Mouse (Mus musculus) spleen, adult 12 weeks (tissue): ENCODE results near the gene Plch1.

Experiments used
- DNase-seq: peaks from one replicate; pipeline ENCODE4 v3.0.0; 2022; ENCODE audit warnings: low spot score

Gene Plch1

GRCm38 (mm10) chr3:63899309-63899695, at the start of gene Plch1:
Gene Plch1 (minus strand): TSS chr3:63899472.
- no peak for DNase-seq

GRCm38 (mm10) chr3:63941204-63941850, 42.1 kb upstream of the Plch1 start:
- no peak for DNase-seq

GRCm38 (mm10) chr3:63938928-63939327, 39.7 kb upstream of the Plch1 start:
- DNase-seq = no peak

- peak; percentile 80 for DNase-seq
Observed at GRCm38 (mm10) chr3:63928878-63929859, 29.9 kb upstream of the Plch1 start, which contains the start of gene E130311K13Rik. Gene E130311K13Rik (minus strand): TSS chr3:63929472.

- no peak for DNase-seq
Observed at GRCm38 (mm10) chr3:63919634-63920033, 20.4 kb upstream of the Plch1 start.

- DNase-seq = no peak
Observed at GRCm38 (mm10) chr3:63910301-63910700, 11.0 kb upstream of the Plch1 start.

GRCm38 (mm10) chr3:63905241-63905640, 6.0 kb upstream of the Plch1 start:
- DNase-seq = no peak

GRCm38 (mm10) chr3:63904157-63904556, 4.9 kb upstream of the Plch1 start:
- no peak for DNase-seq

GRCm38 (mm10) chr3:63900021-63900571, 824 bp upstream of the Plch1 start:
- DNase-seq = no peak

GRCm38 (mm10) chr3:63898581-63899308, 527 bp downstream of the Plch1 start:
- DNase-seq = no peak

GRCm38 (mm10) chr3:63897177-63897576, 2.1 kb downstream of the Plch1 start:
- DNase-seq = no peak

- DNase-seq = no peak
Observed at GRCm38 (mm10) chr3:63896303-63896702, 3.0 kb downstream of the Plch1 start.

GRCm38 (mm10) chr3:63895786-63896185, 3.5 kb downstream of the Plch1 start:
- DNase-seq = no peak

GRCm38 (mm10) chr3:63893677-63894076, 5.6 kb downstream of the Plch1 start:
- no peak for DNase-seq

- DNase-seq = no peak
Observed at GRCm38 (mm10) chr3:63892154-63892553, 7.1 kb downstream of the Plch1 start.

- no peak for DNase-seq
Observed at GRCm38 (mm10) chr3:63881065-63881464, 18.2 kb downstream of the Plch1 start.

GRCm38 (mm10) chr3:63878995-63879666, 20.1 kb downstream of the Plch1 start:
- no peak for DNase-seq

- no peak for DNase-seq
Observed at GRCm38 (mm10) chr3:63872818-63873217, 26.5 kb downstream of the Plch1 start.

- no peak for DNase-seq
Observed at GRCm38 (mm10) chr3:63871249-63871648, 28.0 kb downstream of the Plch1 start.

GRCm38 (mm10) chr3:63868285-63868684, 31.0 kb downstream of the Plch1 start:
- no peak for DNase-seq

- no peak for DNase-seq
Observed at GRCm38 (mm10) chr3:63865069-63865468, 34.2 kb downstream of the Plch1 start.
